Mouse (Mus musculus) ovary, postnatal 36 days (tissue): ENCODE data around the gene Itpr2.
A peak's percentile ranks its signal among the peaks of the same experiment; 100 is the strongest.

Experiments used
- DNase-seq: peaks from one replicate; pipeline ENCODE4 v3.0.0; 2022; ENCODE audit warnings: low spot score, mixed read lengths

Gene Itpr2

GRCm38 (mm10) chr6:146504459-146504858, 2.4 kb upstream of the Itpr2 start:
- DNase-seq: no peak

DNA sequence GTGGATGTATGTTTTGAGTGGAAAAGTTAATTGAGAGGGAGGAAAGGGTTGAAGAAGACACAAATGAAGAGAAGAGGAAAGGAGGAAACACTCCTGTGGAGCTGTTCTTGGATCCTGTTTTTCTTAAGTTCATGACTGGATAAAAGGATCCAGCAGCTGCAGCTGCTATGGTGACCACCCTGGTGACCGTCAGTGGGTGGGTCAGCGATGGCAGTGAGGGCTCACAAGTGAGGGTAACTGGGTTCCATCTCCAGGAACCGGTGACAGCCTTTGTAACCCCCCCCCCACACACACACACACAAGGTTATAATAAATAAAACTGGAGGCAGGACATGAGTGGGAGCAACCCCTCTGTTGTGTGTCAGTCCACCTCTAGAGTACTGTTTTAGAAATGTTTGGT, 833 bp upstream of the Itpr2 start:
- no peak for DNase-seq

DNA sequence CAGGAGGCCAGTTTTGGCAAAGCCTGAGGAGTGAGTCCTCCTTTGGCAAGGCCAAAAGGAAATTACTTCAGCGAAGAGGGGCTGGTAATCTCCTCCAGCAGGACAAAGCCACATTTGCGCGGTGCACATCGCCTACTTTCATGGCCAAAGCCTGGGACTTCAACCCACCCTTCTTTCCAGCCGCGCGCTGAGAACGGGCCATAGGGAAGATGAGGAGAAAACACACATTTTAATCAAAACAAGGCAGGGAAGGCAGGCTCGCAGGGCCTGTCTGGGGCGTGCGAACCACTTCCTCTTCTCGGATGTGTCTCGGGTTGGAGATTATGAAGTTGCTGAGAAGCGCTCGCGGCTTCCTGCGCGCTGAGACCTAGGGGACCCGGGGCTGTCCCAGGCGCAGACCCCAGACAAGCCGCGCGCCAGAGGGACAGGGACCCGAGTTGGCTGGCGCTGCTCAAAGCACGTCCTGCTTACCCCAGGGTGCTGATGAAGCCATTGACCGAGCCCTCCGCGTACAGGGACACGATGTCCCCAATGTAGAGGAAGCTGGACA, 632 bp downstream of the Itpr2 start:
- peak; percentile 49 for DNase-seq

- DNase-seq: no peak
Observed at GRCm38 (mm10) chr6:146500771-146501170, 1.3 kb downstream of the Itpr2 start.

DNA sequence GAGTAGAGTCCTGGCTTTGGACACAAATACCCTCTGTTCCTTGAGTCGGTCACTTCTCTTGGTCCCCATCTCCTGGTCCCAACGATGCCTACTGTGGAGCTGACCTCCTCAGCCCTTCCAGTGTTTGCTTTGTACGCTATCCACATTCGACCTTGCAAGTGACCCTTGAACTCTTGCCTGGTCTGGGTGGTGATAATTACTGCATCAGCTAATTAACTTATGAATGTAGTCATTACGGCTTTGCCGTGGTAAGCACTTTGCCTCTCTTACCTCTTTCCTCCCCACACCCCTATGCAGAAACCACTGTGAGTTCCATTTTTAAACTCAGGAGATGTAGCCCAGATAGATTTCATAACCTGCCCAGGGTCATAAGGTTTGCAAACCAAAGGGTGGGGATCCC, 1.8 kb downstream of the Itpr2 start:
- DNase-seq: no peak

GRCm38 (mm10) chr6:146499566-146499965, 2.5 kb downstream of the Itpr2 start:
- no peak for DNase-seq

- DNase-seq: no peak
Observed at GRCm38 (mm10) chr6:146498416-146498815, 3.6 kb downstream of the Itpr2 start.

- DNase-seq: no peak
Observed at GRCm38 (mm10) chr6:146497866-146498265, 4.2 kb downstream of the Itpr2 start.

- no peak for DNase-seq
Observed at GRCm38 (mm10) chr6:146497435-146497834, 4.6 kb downstream of the Itpr2 start.

- DNase-seq: no peak
Observed at GRCm38 (mm10) chr6:146491680-146492079, 10.3 kb downstream of the Itpr2 start.

GRCm38 (mm10) chr6:146490416-146490960, 11.5 kb downstream of the Itpr2 start:
- no peak for DNase-seq

DNA sequence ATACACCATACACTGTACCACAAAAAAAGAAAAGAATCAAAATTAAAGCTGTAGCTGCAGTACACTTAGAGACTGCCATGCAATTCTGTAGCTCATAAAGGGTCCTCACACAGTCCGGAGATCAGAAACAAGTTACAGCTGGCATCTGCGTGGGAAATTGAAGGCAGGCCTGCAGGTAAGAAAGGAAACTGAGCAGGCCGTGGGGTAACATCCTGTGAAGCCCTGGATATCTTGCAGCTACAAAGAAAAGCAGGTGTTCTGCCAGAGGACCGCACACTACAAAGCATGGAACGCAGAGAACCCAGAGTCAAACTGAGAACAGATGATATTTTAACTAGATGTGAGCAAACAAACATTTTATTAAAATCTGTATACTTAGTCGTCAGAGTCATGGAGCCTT, 12.2 kb downstream of the Itpr2 start:
- DNase-seq: no peak

- DNase-seq: no peak
Observed at GRCm38 (mm10) chr6:146488749-146489148, 13.3 kb downstream of the Itpr2 start.

DNA sequence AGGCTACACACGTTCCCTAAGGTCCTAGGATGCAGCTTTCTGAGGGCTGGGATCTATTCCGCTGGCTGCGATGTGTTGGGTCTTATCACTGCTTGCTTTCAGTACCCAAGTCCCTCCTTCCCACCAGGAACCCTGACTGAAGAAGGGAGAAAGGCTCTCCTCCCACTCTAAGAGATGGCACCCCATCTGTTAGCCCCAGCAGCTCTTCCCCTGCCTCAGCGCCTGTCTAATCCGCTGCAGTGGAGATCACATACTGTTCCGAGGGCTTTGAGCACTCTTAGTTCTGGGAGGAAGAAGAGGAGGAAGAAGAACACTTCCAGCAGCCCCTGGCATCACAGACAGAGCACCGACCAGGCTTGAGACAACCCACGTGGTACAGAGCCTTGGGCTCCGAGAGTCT, 14.9 kb downstream of the Itpr2 start:
- no peak for DNase-seq

GRCm38 (mm10) chr6:146486073-146486472, 15.9 kb downstream of the Itpr2 start:
- no peak for DNase-seq

DNA sequence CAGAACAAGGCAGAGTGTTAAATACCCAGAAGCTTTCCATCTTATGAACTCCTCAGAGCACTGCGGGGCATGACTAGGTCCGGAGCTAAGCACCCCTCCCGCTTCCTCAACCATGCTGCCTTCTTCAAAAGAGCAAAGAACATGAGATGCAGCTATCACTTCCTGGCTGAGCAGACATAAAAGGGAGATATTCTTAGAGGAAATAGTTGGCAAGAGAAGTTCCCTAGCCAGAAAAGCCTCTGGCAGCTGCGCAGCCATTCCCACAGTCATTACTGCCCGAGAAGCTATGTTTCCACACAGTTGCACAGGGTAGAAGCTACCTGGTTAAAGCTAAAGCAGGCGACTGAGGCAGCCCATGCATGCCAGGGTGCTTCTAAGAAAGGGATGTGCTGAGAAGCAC, 20.6 kb downstream of the Itpr2 start:
- DNase-seq: no peak

DNA sequence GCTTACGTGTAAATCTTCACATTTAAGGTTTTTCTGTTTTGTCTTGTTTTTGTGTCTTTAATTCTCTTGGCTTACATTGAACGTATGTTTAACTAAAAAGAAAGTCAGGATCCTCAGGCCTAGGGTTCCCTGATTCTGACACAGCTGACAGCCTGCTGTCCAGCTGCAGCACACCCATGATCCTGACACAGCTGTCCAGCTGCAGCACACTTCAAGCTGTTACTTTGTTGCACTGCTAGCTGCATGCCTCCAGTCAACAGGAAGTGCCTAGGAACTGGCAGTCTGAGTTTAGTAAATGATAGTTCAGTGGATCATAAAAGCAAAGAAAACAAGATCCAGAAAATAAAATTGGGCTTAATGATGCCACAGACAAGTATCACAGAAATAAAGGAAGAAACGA, 21.1 kb downstream of the Itpr2 start:
- no peak for DNase-seq

- no peak for DNase-seq
Observed at GRCm38 (mm10) chr6:146478888-146479683, 22.9 kb downstream of the Itpr2 start.

GRCm38 (mm10) chr6:146476865-146477264, 25.2 kb downstream of the Itpr2 start:
- DNase-seq: no peak

DNA sequence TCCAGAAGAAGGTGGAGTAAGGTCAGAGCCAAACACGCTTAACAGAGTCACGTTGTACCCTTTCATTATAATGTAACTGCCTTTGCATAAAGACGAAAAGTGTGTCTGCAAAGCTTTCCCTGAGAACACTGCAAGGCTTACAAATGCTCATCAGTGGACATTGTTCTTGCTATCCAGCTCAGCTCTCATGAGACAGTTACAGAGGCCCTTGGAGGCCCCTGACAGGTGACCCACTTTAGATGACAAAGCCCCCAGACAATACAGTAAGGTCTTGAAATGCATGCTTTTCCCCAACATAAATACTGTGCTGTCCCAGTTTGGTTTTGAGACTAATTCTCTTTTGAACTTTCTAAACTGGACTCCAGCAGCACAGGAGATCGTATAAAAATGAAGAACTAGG, 27.9 kb downstream of the Itpr2 start:
- DNase-seq: no peak

DNA sequence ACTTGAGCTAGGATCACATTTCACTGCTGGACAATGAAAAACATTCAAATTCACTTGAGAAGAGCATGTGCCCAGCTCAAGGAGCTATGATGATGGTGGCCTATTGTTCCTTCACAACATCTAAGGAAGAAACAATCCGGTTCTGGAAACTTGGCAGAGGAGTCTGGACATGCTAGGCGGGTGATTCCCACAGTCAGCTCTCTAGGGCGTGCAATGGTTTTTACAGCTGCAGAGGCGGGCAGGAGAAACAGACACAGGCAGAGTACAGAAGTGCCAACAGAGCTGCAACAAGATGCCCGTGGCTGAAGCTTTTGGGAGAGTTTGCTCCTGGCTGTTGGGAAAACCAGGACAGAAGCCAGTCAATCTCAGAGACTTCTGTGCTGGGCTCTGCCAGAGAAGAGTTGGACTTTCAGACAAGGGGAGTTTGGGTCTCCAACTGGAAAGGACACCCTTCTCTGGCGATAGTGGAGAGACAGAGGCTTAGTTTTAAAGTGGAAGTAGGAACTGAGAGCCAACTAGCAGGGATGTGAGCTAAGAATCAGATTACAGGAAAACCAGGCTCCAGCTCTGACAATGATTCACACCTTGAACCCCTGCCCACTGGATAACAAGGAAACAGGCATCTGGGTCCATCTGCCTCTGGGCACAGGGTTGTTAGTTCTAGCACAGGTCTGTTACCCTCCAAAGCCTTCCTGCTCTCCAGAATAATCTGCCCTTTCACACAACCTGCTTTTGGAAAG, 28.6 kb downstream of the Itpr2 start:
- no peak for DNase-seq

GRCm38 (mm10) chr6:146470378-146470777, 31.6 kb downstream of the Itpr2 start:
- no peak for DNase-seq

GRCm38 (mm10) chr6:146469936-146470335, 32.1 kb downstream of the Itpr2 start:
- peak; percentile 39 for DNase-seq
